Mouse (Mus musculus): ENCODE measurements around the gene Tlcd1. TPM values are rescaled to one million over a fixed set of nuclear protein-coding genes. Genes with fewer than 3 reads are reported as not detected.

Gene Tlcd1
- polyA plus RNA-seq, 1 experiment, result 2.2 TPM

DNA sequence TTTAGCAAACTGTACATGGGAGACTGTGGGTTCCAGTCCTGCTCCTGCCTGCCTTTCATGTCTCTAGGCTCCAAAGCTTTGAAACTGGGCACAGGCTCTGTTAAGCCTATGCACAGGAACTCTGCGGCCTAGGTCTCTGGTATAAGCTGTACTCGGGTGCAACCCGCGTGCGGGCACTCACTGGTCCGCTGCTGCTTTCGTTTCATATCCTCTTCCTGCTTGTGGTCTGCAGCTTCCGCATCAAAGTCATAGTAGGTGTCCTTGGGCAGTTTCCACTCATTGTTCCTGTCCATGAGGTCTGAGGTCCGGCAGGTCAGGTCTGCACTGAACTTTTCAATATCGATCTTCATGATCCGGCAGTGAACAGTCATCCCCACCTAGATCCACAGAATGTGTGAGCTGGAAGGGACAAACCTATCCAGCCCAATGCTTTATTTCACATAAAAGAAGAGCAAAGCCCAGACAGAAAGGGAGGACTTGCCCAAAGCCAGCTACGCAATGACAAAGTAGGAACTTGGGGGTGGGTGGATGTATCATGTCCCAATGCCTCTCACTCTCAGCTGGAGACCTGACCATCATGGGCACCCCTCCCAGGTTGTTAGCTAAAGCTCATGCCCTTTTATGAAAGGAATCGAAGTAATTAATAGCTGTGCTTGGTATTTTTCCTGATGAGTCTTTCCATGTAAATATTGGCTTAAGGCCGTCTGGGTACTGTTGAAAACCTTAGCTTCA, 36.7 kb downstream of the Tlcd1 start:
- TF ChIP-seq POLR2A (IDR thresholded peaks at IDR 0.05; ENCODE audit: borderline replicate concordance, low read depth, low read length), result no peak
- TF ChIP-seq CTCF (IDR thresholded peaks at IDR 0.05; ENCODE audit: low read depth, low read length), result no peak
- peak overlapping the region; percentile 29 for H3K4me3 ChIP-seq (ENCODE audit: insufficient read depth, low read length)
- peak overlapping the region; percentile 82 for H3K27ac ChIP-seq (ENCODE audit: insufficient read depth, low read depth, low read length)
- H3K4me1 ChIP-seq (ENCODE audit: control insufficient read depth, insufficient read depth, low read length), result peaks cover 13% of the 10 kb centered on the region

DNA sequence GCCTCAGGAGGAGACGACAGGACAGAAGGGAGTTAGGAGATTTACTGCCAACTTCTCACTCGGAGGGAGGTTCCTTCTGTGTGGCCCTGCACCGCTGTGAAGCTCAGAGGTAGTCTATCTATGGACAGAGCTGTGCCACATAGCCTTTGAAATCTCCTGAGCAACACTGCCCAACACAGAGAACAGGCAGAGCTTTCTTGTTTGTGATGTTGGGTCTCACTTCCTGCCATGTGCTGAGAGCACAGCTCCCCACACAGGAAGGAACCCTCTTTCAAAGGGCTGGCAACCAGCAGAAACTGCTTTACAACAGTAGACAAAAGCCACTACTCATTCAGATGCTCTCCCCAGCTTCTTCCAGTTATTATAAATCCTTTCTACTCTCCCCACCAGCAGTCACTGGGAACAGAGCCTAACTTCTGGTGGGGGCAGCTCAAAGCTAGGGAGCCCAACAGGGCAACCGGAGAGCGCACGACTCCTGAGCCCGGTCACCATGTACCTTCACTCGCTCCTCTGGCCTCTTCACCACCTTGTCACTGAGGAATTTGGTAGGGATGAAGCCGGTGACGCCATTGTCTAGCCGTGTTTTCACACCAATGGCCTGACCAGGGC, 39.3 kb downstream of the Tlcd1 start:
- Histone ChIP-seq H3K4me3 (ENCODE audit: insufficient read depth, low read length) (no peak overlapping the region), H3K27ac (ENCODE audit: insufficient read depth, low read depth, low read length) (no peak overlapping the region), H3K4me1 (ENCODE audit: control insufficient read depth, insufficient read depth, low read length) (peaks cover 13% of the 10 kb centered on the region)
- no peak for TF ChIP-seq POLR2A (IDR thresholded peaks at IDR 0.05; ENCODE audit: borderline replicate concordance, low read depth, low read length)
- TF ChIP-seq CTCF (IDR thresholded peaks at IDR 0.05; ENCODE audit: low read depth, low read length), result no peak

DNA sequence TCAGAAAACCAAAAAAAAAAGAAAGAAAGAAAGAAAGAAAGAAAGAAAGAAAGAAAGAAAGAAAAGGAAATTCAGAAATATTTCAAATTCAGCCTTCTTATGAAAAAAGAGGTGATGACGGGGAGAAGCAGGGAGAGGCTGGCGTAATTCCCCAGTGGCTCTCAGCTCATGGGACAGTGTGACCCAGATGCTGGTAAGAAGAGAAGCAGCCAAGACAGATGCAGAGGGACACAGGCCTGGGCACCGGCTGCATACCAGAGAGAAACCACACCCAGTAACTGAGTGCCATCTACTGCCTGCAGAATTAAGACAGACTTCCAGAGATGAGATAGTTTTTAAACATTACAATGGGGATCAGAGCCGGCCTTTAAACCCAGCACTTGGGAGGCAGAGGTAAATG, 47.1 kb downstream of the Tlcd1 start:
- TF ChIP-seq CTCF (IDR thresholded peaks at IDR 0.05; ENCODE audit: low read depth, low read length) (no peak), POLR2A (IDR thresholded peaks at IDR 0.05; ENCODE audit: borderline replicate concordance, low read depth, low read length) (no peak)
- no peaks in the 10 kb centered on the region for H3K4me1 ChIP-seq (ENCODE audit: control insufficient read depth, insufficient read depth, low read length)
- H3K27ac ChIP-seq (ENCODE audit: insufficient read depth, low read depth, low read length), result no peak overlapping the region
- H3K4me3 ChIP-seq (ENCODE audit: insufficient read depth, low read length), result no peak overlapping the region

Other genes starting within 250 kb of the Tlcd1 start
- gene Sez6, start 245.9 kb upstream of the Tlcd1 start, polyA plus RNA-seq (2012; ENCODE audit: insufficient read depth, insufficient read length, missing spikeins), result 0.24 TPM in 1 of 2 replicates, not detected in the other
- gene Phf12, start 194.0 kb upstream of the Tlcd1 start, polyA plus RNA-seq (2012; ENCODE audit: insufficient read depth, insufficient read length, missing spikeins), result 42.5 and 47.8 TPM in 2 replicates
- gene Dhrs13, start 144.4 kb upstream of the Tlcd1 start, polyA plus RNA-seq (2012; ENCODE audit: insufficient read depth, insufficient read length, missing spikeins), result 2.8 and 3.5 TPM in 2 replicates
- 59.0 and 64.0 TPM in 2 replicates for gene Flot2, start 138.8 kb upstream of the Tlcd1 start, polyA plus RNA-seq (2012; ENCODE audit: insufficient read depth, insufficient read length, missing spikeins)
- gene Eral1, start 96.3 kb upstream of the Tlcd1 start, polyA plus RNA-seq (2012; ENCODE audit: insufficient read depth, insufficient read length, missing spikeins), result 18.4 and 19.5 TPM in 2 replicates
- gene Fam222b, start 82.1 kb upstream of the Tlcd1 start, polyA plus RNA-seq (2012; ENCODE audit: insufficient read depth, insufficient read length, missing spikeins), result 9.7 and 11.4 TPM in 2 replicates
- gene Traf4, start 11.1 kb upstream of the Tlcd1 start, polyA plus RNA-seq (2012; ENCODE audit: insufficient read depth, insufficient read length, missing spikeins), result 0.68 TPM in 1 of 2 replicates, not detected in the other
- 4.8 and 5.2 TPM in 2 replicates for gene Nek8, start within 50 bp of the Tlcd1 start, polyA plus RNA-seq (2012; ENCODE audit: insufficient read depth, insufficient read length, missing spikeins)
- 867 and 1,013 TPM in 2 replicates for gene Rpl23a, start 6.9 kb downstream of the Tlcd1 start, polyA plus RNA-seq (2012; ENCODE audit: insufficient read depth, insufficient read length, missing spikeins)
- 28.8 and 30.5 TPM in 2 replicates for gene Rab34, start 11.7 kb downstream of the Tlcd1 start, polyA plus RNA-seq (2012; ENCODE audit: insufficient read depth, insufficient read length, missing spikeins)
- 0.92 TPM in 1 of 2 replicates, not detected in the other for gene Proca1, start 16.7 kb downstream of the Tlcd1 start, polyA plus RNA-seq (2012; ENCODE audit: insufficient read depth, insufficient read length, missing spikeins)
- 83.1 and 103 TPM in 2 replicates for gene Sdf2, start 69.0 kb downstream of the Tlcd1 start, polyA plus RNA-seq (2012; ENCODE audit: insufficient read depth, insufficient read length, missing spikeins)
- 33.6 and 39.1 TPM in 2 replicates for gene Supt6, start 69.3 kb downstream of the Tlcd1 start, polyA plus RNA-seq (2012; ENCODE audit: insufficient read depth, insufficient read length, missing spikeins)
- gene 2610507B11Rik, start 85.0 kb downstream of the Tlcd1 start, polyA plus RNA-seq (2012; ENCODE audit: insufficient read depth, insufficient read length, missing spikeins), result 168 and 187 TPM in 2 replicates
- gene BC030499, start 114.1 kb downstream of the Tlcd1 start, polyA plus RNA-seq (2012; ENCODE audit: insufficient read depth, insufficient read length, missing spikeins), result 3.5 and 4.4 TPM in 2 replicates
- 19.3 and 28.1 TPM in 2 replicates for gene Spag5, start 124.8 kb downstream of the Tlcd1 start, polyA plus RNA-seq (2012; ENCODE audit: insufficient read depth, insufficient read length, missing spikeins)
- 21.9 and 31.0 TPM in 2 replicates for gene Aldoc, start 146.3 kb downstream of the Tlcd1 start, polyA plus RNA-seq (2012; ENCODE audit: insufficient read depth, insufficient read length, missing spikeins)
- 80.8 and 85.9 TPM in 2 replicates for gene Pigs, start 151.7 kb downstream of the Tlcd1 start, polyA plus RNA-seq (2012; ENCODE audit: insufficient read depth, insufficient read length, missing spikeins)
- 35.5 and 38.5 TPM in 2 replicates for gene Unc119, start 166.8 kb downstream of the Tlcd1 start, polyA plus RNA-seq (2012; ENCODE audit: insufficient read depth, insufficient read length, missing spikeins)
- not detected in 2 replicates for gene Foxn1, start 209.8 kb downstream of the Tlcd1 start, polyA plus RNA-seq (2012; ENCODE audit: insufficient read depth, insufficient read length, missing spikeins)
- gene Slc13a2, start 245.5 kb downstream of the Tlcd1 start, polyA plus RNA-seq (2012; ENCODE audit: insufficient read depth, insufficient read length, missing spikeins), result 0.99 and 1.2 TPM in 2 replicates